8 mouse cellular contexts compared by ENCODE assay signal in genomic region chr5:140829081-140829910, GRCm38 (mm10). TPM values are rescaled to one million over a fixed set of nuclear protein-coding genes. Genes with fewer than 3 reads are reported as not detected.
DNase-seq lines count a peak whose midpoint lies in the region; ATAC-seq and TF ChIP-seq lines count a peak whose summit lies in the region.

No protein-coding gene starts in this region.

- peak overlapping the region; percentile 66 for H3K9ac ChIP-seq in ES-Bruce4 (ENCODE audit: low read depth, poor library complexity, severe bottlenecking)
- peak overlapping the region; percentile 83 for H3K9ac ChIP-seq in forebrain, embryonic 14.5 days (ENCODE audit: low read length)

- no peak overlapping the region for H3K27ac ChIP-seq in cerebellum, adult 2 months (ENCODE audit: insufficient read depth, low read length)
- no peak overlapping the region for H3K27ac ChIP-seq in ES-Bruce4 (ENCODE audit: insufficient read depth, low read length)
- H3K27ac ChIP-seq in forebrain, embryonic 14.5 days (ENCODE audit: low read depth, low read length): 0 out of 2 replicates have a peak overlapping the region, but pooled peaks have one; percentile 65
- H3K27ac ChIP-seq in limb, embryonic 10.5 days: peak overlapping the region; percentile 94

- 30% methylated on average over 18 of the region's 18 CpGs for whole genome bisulfite sequencing in cerebellum, adult 2 months
- 35% methylated on average over 18 of the region's 18 CpGs for WGBS in forebrain, embryonic 14.5 days
- 39% methylated on average over 18 of the region's 18 CpGs for WGBS in limb, embryonic 10.5 days

- no peak for ATAC-seq in forebrain, embryonic 14.5 days
- ATAC-seq in megakaryocyte progenitor cell, adult 5-6 weeks (replicated peaks; ENCODE audit: poor library complexity): no peak

- peak overlapping the region; percentile 97 for H3K4me2 ChIP-seq in forebrain, embryonic 14.5 days (ENCODE audit: low read length)
- peak overlapping the region; percentile 81 for H3K4me2 ChIP-seq in myocyte (ENCODE audit: low read depth)

- peak overlapping the region; percentile 100 for H3ac ChIP-seq in myocyte (ENCODE audit: control insufficient read depth, insufficient read length)

- TF ChIP-seq EP300 in ES-Bruce4 (IDR thresholded peaks at IDR 0.05; ENCODE audit: insufficient read depth, low read depth, low read length): no peak

- no peak for TF ChIP-seq POLR2A in cerebellum, adult 2 months (IDR thresholded peaks at IDR 0.05; ENCODE audit: borderline replicate concordance, insufficient read depth, low read length)
- TF ChIP-seq POLR2A in ES-Bruce4 (IDR thresholded peaks at IDR 0.05; ENCODE audit: insufficient read depth, low read length) (no peak), myocyte (IDR thresholded peaks at IDR 0.05; ENCODE audit: insufficient read length, low read depth) (no peak)

- peak overlapping the region; percentile 88 for H3K4me3 ChIP-seq in cerebellum, adult 2 months (replicated peaks; ENCODE audit: insufficient read depth, low read depth, low read length)
- H3K4me3 ChIP-seq in ES-Bruce4 (ENCODE audit: low read depth, low read length): peak overlapping the region; percentile 78
- H3K4me3 ChIP-seq in forebrain, embryonic 14.5 days (ENCODE audit: low read depth, low read length): peak overlapping the region; percentile 80
- H3K4me3 ChIP-seq in limb, embryonic 10.5 days: peak overlapping the region; percentile 78
- H3K4me3 ChIP-seq in myocyte: peak overlapping the region; percentile 40

- H3K4me1 ChIP-seq in cerebellum, adult 2 months (ENCODE audit: control insufficient read depth, insufficient read depth, low read length): no peaks in the 10 kb centered on the region; the same call in 1 of the 2 replicates
- peaks cover 2% of the 10 kb centered on the region for H3K4me1 ChIP-seq in ES-Bruce4 (ENCODE audit: control insufficient read depth, insufficient read depth, low read length)
- peaks cover 27% of the 10 kb centered on the region for H3K4me1 ChIP-seq in forebrain, embryonic 14.5 days (ENCODE audit: control insufficient read depth, insufficient read depth, low read length)
- H3K4me1 ChIP-seq in limb, embryonic 10.5 days: peaks cover 34% of the 10 kb centered on the region

- 0 out of 2 replicates have a peak, but pooled peaks cover 3% of the 10 kb centered on the region for H3K36me3 ChIP-seq in ES-Bruce4 (ENCODE audit: control insufficient read depth, insufficient read depth, low read length, poor library complexity, severe bottlenecking)
- H3K36me3 ChIP-seq in forebrain, embryonic 14.5 days (ENCODE audit: control insufficient read depth, insufficient read depth, low read length): peaks cover 4% of the 10 kb centered on the region; the same call in 1 of the 2 replicates
- peaks cover 10% of the 10 kb centered on the region; the same call in 1 of the 2 replicates for H3K36me3 ChIP-seq in limb, embryonic 10.5 days
- H3K36me3 ChIP-seq in myocyte (ENCODE audit: control insufficient read depth, insufficient read depth): no peaks in the 10 kb centered on the region

- H3K27me3 ChIP-seq in cerebellum, adult 2 months (ENCODE audit: control insufficient read depth, insufficient read depth, low read length): no peaks in the 10 kb centered on the region
- H3K27me3 ChIP-seq in ES-Bruce4 (ENCODE audit: control insufficient read depth, insufficient read depth, low read length, poor library complexity, severe bottlenecking): no peaks in the 10 kb centered on the region
- H3K27me3 ChIP-seq in forebrain, embryonic 14.5 days (replicated peaks; ENCODE audit: control insufficient read depth, insufficient read depth, low read length): no peaks in the 10 kb centered on the region
- no peaks in the 10 kb centered on the region for H3K27me3 ChIP-seq in limb, embryonic 10.5 days (ENCODE audit: low read depth, poor library complexity, severe bottlenecking)
- no peaks in the 10 kb centered on the region for H3K27me3 ChIP-seq in myocyte (ENCODE audit: control insufficient read depth, insufficient read depth, insufficient read length)

- no peaks in the 10 kb centered on the region for H3K9me3 ChIP-seq in ES-Bruce4 (replicated peaks; ENCODE audit: control insufficient read depth, insufficient read depth, low read length, poor library complexity, severe bottlenecking)
- H3K9me3 ChIP-seq in forebrain, embryonic 14.5 days (replicated peaks; ENCODE audit: control insufficient read depth, low read length): no peaks in the 10 kb centered on the region
- no peaks in the 10 kb centered on the region for H3K9me3 ChIP-seq in limb, embryonic 10.5 days (replicated peaks)

- peaks cover 55% of the 10 kb centered on the region for H3K79me2 ChIP-seq in myocyte (ENCODE audit: control insufficient read depth, insufficient read depth)

- DNase-seq in cerebellum, adult 2 months: no peak
- DNase-seq in cerebellum, postnatal 36 days: no peak
- peak; percentile 30 for DNase-seq in forebrain, embryonic 14.5 days (ENCODE audit: low spot score)
- no peak for DNase-seq in limb, embryonic 10.5 days (ENCODE audit: low spot score)
- DNase-seq in frontal cortex, postnatal 25 days (ENCODE audit: low spot score in 2 of 2): no peak

- no peak for TF ChIP-seq CTCF in cerebellum, adult 2 months (IDR thresholded peaks at IDR 0.05; ENCODE audit: borderline replicate concordance, insufficient read depth, low read depth, low read length)
- no peak for TF ChIP-seq CTCF in ES-Bruce4 (IDR thresholded peaks at IDR 0.05; ENCODE audit: low read depth, low read length)

TF ChIP-seq in myocyte, 11 proteins besides CTCF, POLR2A, EP300 and RAD21:
- TF ChIP-seq MAX (IDR thresholded peaks at IDR 0.05; ENCODE audit: low read depth) (no peak), POLR2AphosphoS2 (IDR thresholded peaks at IDR 0.05; ENCODE audit: insufficient read length, low read depth) (no peak), E2F4 (IDR thresholded peaks at IDR 0.05; ENCODE audit: insufficient read depth) (no peak), USF1 (IDR thresholded peaks at IDR 0.05; ENCODE audit: low read depth) (no peak), SRF (IDR thresholded peaks at IDR 0.05; ENCODE audit: control insufficient read depth, insufficient read length, low read depth) (no peak), TCF12 (IDR thresholded peaks at IDR 0.05; ENCODE audit: insufficient read depth, poor library complexity, severe bottlenecking) (no peak), MYOG (IDR thresholded peaks at IDR 0.05; ENCODE audit: control insufficient read depth in 1 of 3, insufficient read depth in 1 of 3, insufficient read length in 2 of 3, low read depth in 2 of 3) (no peak), REST (IDR thresholded peaks at IDR 0.05; ENCODE audit: insufficient read depth, insufficient read length) (no peak)

RNA-seq across cellular contexts. Expression of gene Gna12, which starts 0.9 kb away (rescaled TPM):
- polyA plus RNA-seq in cerebellum, adult 2 months (2012; rRNA removed): 104 and 123 TPM in 2 replicates
- polyA plus RNA-seq in ES-Bruce4 (2011; ENCODE audit: insufficient read depth, insufficient read length, low read depth, missing spikeins) (29.9 and 34.1 TPM in 2 replicates), myocyte (2012; fragmentation: generic; extraction: Trizol) (48.8 TPM)
- 17.4 and 19.9 TPM in 2 replicates for polyA plus RNA-seq in forebrain, embryonic 14.5 days (2014; fragmentation: Nextera tagmentation; extraction: Ambion mirVana)
- 13.4 and 18.8 TPM in 2 replicates for polyA plus RNA-seq in limb, embryonic 10.5 days (2016; fragmentation: Nextera tagmentation; extraction: Ambion mirVana)
- total RNA-seq in megakaryocyte progenitor cell, adult 5-6 weeks (2015): 45.4 and 50.2 TPM in 2 replicates
- 33.6 and 33.9 TPM in 2 replicates for total RNA-seq in megakaryocyte progenitor cell, adult 5-6 weeks (2017)

Comparison
In these comparisons a context has a peak if more than half of its experiments do, and no peak if none do; other contexts are left out.
1. H3K27ac ChIP-seq: peak in forebrain, embryonic 14.5 days (single experiment) and limb, embryonic 10.5 days (single experiment); none in cerebellum, adult 2 months (single experiment) and ES-Bruce4 (single experiment).
2. Peak in every context shown above with its lines, with median percentiles within 50 percentile points of each other: H3K4me3 ChIP-seq.